Mouse (Mus musculus) neural tube, embryonic 13.5 days (tissue): ENCODE data around the gene Cyp8b1. TPM values are rescaled to one million over a fixed set of nuclear protein-coding genes. Genes with fewer than 3 reads are reported as not detected.
A peak's percentile ranks its signal among the peaks of the same experiment; 100 is the strongest.

Experiments
- ATAC-seq: fragments of 200-750 bp; cut with Nextera tagmentation; 2 replicates; pipeline ENCODE4 v1.8.0; 2017; ENCODE audit warnings: low read depth, mild to moderate bottlenecking, moderate TSS enrichment, moderate library complexity
- H3K27ac ChIP-seq: fragments of 300-500 bp; sonication (generic); replicated peaks from 2 replicates; pipeline ENCODE4 v1.5.1; 2015; ENCODE audit warnings: moderate library complexity, mild to moderate bottlenecking, inconsistent platforms
- H3K27me3 ChIP-seq: fragments of 300-500 bp; sonication (generic); 2 replicates; pipeline ENCODE4 v1.6.1; 2015; ENCODE audit warnings: mild to moderate bottlenecking, inconsistent platforms
- H3K36me3 ChIP-seq: fragments of 300-500 bp; sonication (generic); 2 replicates; pipeline ENCODE4 v1.6.1; 2015; ENCODE audit warnings: mild to moderate bottlenecking, inconsistent platforms
- H3K4me1 ChIP-seq: fragments of 300-500 bp; sonication (generic); replicated peaks from 2 replicates; pipeline ENCODE4 v1.6.1; 2015; ENCODE audit warnings: inconsistent platforms
- H3K4me2 ChIP-seq: fragments of 300-500 bp; sonication (generic); 2 replicates; pipeline ENCODE4 v1.6.1; 2015; ENCODE audit warnings: inconsistent platforms, mild to moderate bottlenecking, moderate library complexity
- H3K4me3 ChIP-seq: fragments of 300-500 bp; sonication (generic); 2 replicates; pipeline ENCODE4 v1.5.1; 2015; ENCODE audit warnings: mild to moderate bottlenecking, inconsistent platforms
- H3K9ac ChIP-seq: fragments of 300-500 bp; sonication (generic); 2 replicates; pipeline ENCODE4 v1.6.1; 2015; ENCODE audit warnings: moderate library complexity, mild to moderate bottlenecking, inconsistent platforms
- H3K9me3 ChIP-seq: fragments of 300-500 bp; sonication (generic); 2 replicates; pipeline ENCODE4 v1.6.1; 2016; ENCODE audit warnings: inconsistent platforms
- WGBS: fragments of 180-500 bp; shearing (Covaris S2); methylation state at CpG from one replicate; pipeline ENCODE4 v1.1.7; 2015; 5-methylcytosine and 5-hydroxymethylcytosine counted together
- polyA plus RNA-seq: library from polyadenylated mRNA; unstranded; fragments of >200 nt; fragmentation: Nextera tagmentation; extraction: Ambion mirVana; gene quantifications from 2 replicates; pipeline ENCODE4 v1.2.1, GENCODE M21; 2015

Gene Cyp8b1
- polyA plus RNA-seq, 1 experiment from 2014 or later = not detected

- no peaks in the 10 kb centered on the region for H3K27me3 ChIP-seq
- no peaks in the 10 kb centered on the region for H3K9me3 ChIP-seq
- peak overlapping the region; percentile 53 for H3K4me2 ChIP-seq
- H3K27ac ChIP-seq = peak overlapping the region; percentile 20; the same call in 1 of the 2 replicates
- H3K36me3 ChIP-seq = no peaks in the 10 kb centered on the region
- ATAC-seq = peak; percentile 78; the same call in 1 of the 2 replicates
- no peak overlapping the region for H3K9ac ChIP-seq
- WGBS = 75% methylated on average over 1 of the region's 1 CpGs
- no peaks in the 10 kb centered on the region for H3K4me1 ChIP-seq
- H3K4me3 ChIP-seq = peak overlapping the region; percentile 44; the same call in 1 of the 2 replicates
Measured at GRCm38 (mm10) chr9:121936952-121937351, 20.8 kb upstream of the Cyp8b1 start.

GRCm38 (mm10) chr9:121934856-121935255, 18.8 kb upstream of the Cyp8b1 start:
- Histone ChIP-seq H3K9me3 (no peaks in the 10 kb centered on the region), H3K4me1 (no peaks in the 10 kb centered on the region), H3K36me3 (no peaks in the 10 kb centered on the region), H3K9ac (no peak overlapping the region), H3K4me2 (no peak overlapping the region), H3K27me3 (no peaks in the 10 kb centered on the region), H3K4me3 (no peak overlapping the region), H3K27ac (no peak overlapping the region)
- ATAC-seq = no peak
- 83% methylated on average over 4 of the region's 4 CpGs for whole genome bisulfite sequencing

- no peak overlapping the region for H3K4me3 ChIP-seq
- H3K27ac ChIP-seq = no peak overlapping the region
- WGBS = 23% methylated on average over 2 of the region's 2 CpGs
- no peak overlapping the region for H3K4me2 ChIP-seq
- H3K27me3 ChIP-seq = no peaks in the 10 kb centered on the region
- no peaks in the 10 kb centered on the region for H3K36me3 ChIP-seq
- no peaks in the 10 kb centered on the region for H3K9me3 ChIP-seq
- no peaks in the 10 kb centered on the region for H3K4me1 ChIP-seq
- H3K9ac ChIP-seq = no peak overlapping the region
- no peak for ATAC-seq
Measured at GRCm38 (mm10) chr9:121928498-121928897, 12.4 kb upstream of the Cyp8b1 start.

GRCm38 (mm10) chr9:121927721-121928120, 11.6 kb upstream of the Cyp8b1 start:
- 88% methylated on average over 7 of the region's 7 CpGs for WGBS
- H3K9me3 ChIP-seq = no peaks in the 10 kb centered on the region
- H3K4me2 ChIP-seq = no peak overlapping the region
- H3K36me3 ChIP-seq = no peaks in the 10 kb centered on the region
- no peaks in the 10 kb centered on the region for H3K4me1 ChIP-seq
- no peak overlapping the region for H3K4me3 ChIP-seq
- H3K9ac ChIP-seq = no peak overlapping the region
- H3K27ac ChIP-seq = no peak overlapping the region
- no peaks in the 10 kb centered on the region for H3K27me3 ChIP-seq
- no peak for ATAC-seq

- no peak for ATAC-seq
- H3K9me3 ChIP-seq = no peaks in the 10 kb centered on the region
- WGBS = 67% methylated on average over 11 of the region's 11 CpGs
Measured at GRCm38 (mm10) chr9:121926634-121927405, 10.7 kb upstream of the Cyp8b1 start.

GRCm38 (mm10) chr9:121925959-121926358, 9.9 kb upstream of the Cyp8b1 start:
- Histone ChIP-seq H3K4me1 (no peaks in the 10 kb centered on the region), H3K9me3 (no peaks in the 10 kb centered on the region), H3K27ac (no peak overlapping the region), H3K36me3 (no peaks in the 10 kb centered on the region), H3K4me3 (no peak overlapping the region), H3K9ac (no peak overlapping the region), H3K4me2 (no peak overlapping the region), H3K27me3 (no peaks in the 10 kb centered on the region)
- WGBS = 70% methylated on average over 8 of the region's 8 CpGs
- no peak for ATAC-seq

More at GRCm38 (mm10) chr9:121926634-121927405, 10.7 kb upstream of the Cyp8b1 start:
- Histone ChIP-seq H3K4me1 (no peaks in the 10 kb centered on the region), H3K27ac (no peak overlapping the region), H3K27me3 (no peaks in the 10 kb centered on the region), H3K4me3 (no peak overlapping the region), H3K36me3 (no peaks in the 10 kb centered on the region), H3K4me2 (no peak overlapping the region), H3K9ac (no peak overlapping the region)

- whole genome bisulfite sequencing = 92% methylated on average over 9 of the region's 9 CpGs
- Histone ChIP-seq H3K9me3 (no peaks in the 10 kb centered on the region), H3K27me3 (no peaks in the 10 kb centered on the region), H3K27ac (no peak overlapping the region), H3K36me3 (no peaks in the 10 kb centered on the region), H3K4me3 (no peak overlapping the region), H3K4me2 (no peak overlapping the region), H3K4me1 (no peaks in the 10 kb centered on the region), H3K9ac (no peak overlapping the region)
- ATAC-seq = no peak
Measured at GRCm38 (mm10) chr9:121924901-121925560, 8.9 kb upstream of the Cyp8b1 start.

- H3K4me2 ChIP-seq = no peak overlapping the region
- H3K9me3 ChIP-seq = no peaks in the 10 kb centered on the region
- no peaks in the 10 kb centered on the region for H3K4me1 ChIP-seq
- no peak for ATAC-seq
- no peak overlapping the region for H3K27ac ChIP-seq
- 80% methylated on average over 5 of the region's 5 CpGs for WGBS
- H3K4me3 ChIP-seq = no peak overlapping the region
- H3K27me3 ChIP-seq = no peaks in the 10 kb centered on the region
- H3K36me3 ChIP-seq = no peaks in the 10 kb centered on the region
- H3K9ac ChIP-seq = no peak overlapping the region
Measured at GRCm38 (mm10) chr9:121923906-121924305, 7.8 kb upstream of the Cyp8b1 start.

GRCm38 (mm10) chr9:121923443-121923842, 7.3 kb upstream of the Cyp8b1 start:
- Histone ChIP-seq H3K9me3 (no peaks in the 10 kb centered on the region), H3K27me3 (no peaks in the 10 kb centered on the region), H3K27ac (no peak overlapping the region), H3K9ac (no peak overlapping the region), H3K4me2 (no peak overlapping the region), H3K4me3 (no peak overlapping the region), H3K36me3 (no peaks in the 10 kb centered on the region), H3K4me1 (no peaks in the 10 kb centered on the region)
- ATAC-seq = no peak
- 91% methylated on average over 8 of the region's 8 CpGs for WGBS

GRCm38 (mm10) chr9:121919027-121919501, 3.0 kb upstream of the Cyp8b1 start:
- 78% methylated on average over 10 of the region's 10 CpGs for WGBS
- no peaks in the 10 kb centered on the region for H3K4me1 ChIP-seq

GRCm38 (mm10) chr9:121915056-121915455, 1.0 kb downstream of the Cyp8b1 start:
- H3K36me3 ChIP-seq = no peaks in the 10 kb centered on the region
- no peak overlapping the region for H3K4me3 ChIP-seq
- WGBS = 89% methylated on average over 10 of the region's 10 CpGs
- H3K27me3 ChIP-seq = no peaks in the 10 kb centered on the region; the same call in 1 of the 2 replicates
- H3K9me3 ChIP-seq = no peaks in the 10 kb centered on the region
- H3K4me1 ChIP-seq = no peaks in the 10 kb centered on the region
- H3K27ac ChIP-seq = no peak overlapping the region
- H3K4me2 ChIP-seq = no peak overlapping the region
- no peak overlapping the region for H3K9ac ChIP-seq
- ATAC-seq = no peak

More at GRCm38 (mm10) chr9:121919027-121919501, 3.0 kb upstream of the Cyp8b1 start:
- Histone ChIP-seq H3K4me2 (no peak overlapping the region), H3K4me3 (no peak overlapping the region), H3K36me3 (no peaks in the 10 kb centered on the region), H3K9me3 (no peaks in the 10 kb centered on the region), H3K9ac (no peak overlapping the region), H3K27ac (no peak overlapping the region), H3K27me3 (no peaks in the 10 kb centered on the region; the same call in 1 of the 2 replicates)
- ATAC-seq = no peak

GRCm38 (mm10) chr9:121914226-121914757, 1.8 kb downstream of the Cyp8b1 start:
- no peak overlapping the region for H3K9ac ChIP-seq
- H3K4me3 ChIP-seq = no peak overlapping the region
- H3K9me3 ChIP-seq = no peaks in the 10 kb centered on the region
- no peaks in the 10 kb centered on the region for H3K4me1 ChIP-seq
- H3K27ac ChIP-seq = no peak overlapping the region
- H3K27me3 ChIP-seq = no peaks in the 10 kb centered on the region; the same call in 1 of the 2 replicates
- no peak overlapping the region for H3K4me2 ChIP-seq
- 84% methylated on average over 8 of the region's 8 CpGs for WGBS
- H3K36me3 ChIP-seq = no peaks in the 10 kb centered on the region
- no peak for ATAC-seq
